Mouse (Mus musculus) testis, adult 2 months (tissue): ENCODE data around the gene Hcst.

Source experiments
- CTCF ChIP-seq: fragments of 200-500 bp; IDR thresholded peaks from 2 replicates; pipeline ENCODE4 v1.5.1; 2012; ENCODE audit warnings: low read depth, mild to moderate bottlenecking, inconsistent platforms, low read length, moderate library complexity; ENCODE audit not compliant: control insufficient read depth, insufficient read depth, insufficient replicate concordance
- POLR2A ChIP-seq: fragments of 200-500 bp; IDR thresholded peaks from 2 replicates; pipeline ENCODE4 v1.6.1; 2012; ENCODE audit warnings: low read depth, mild to moderate bottlenecking, inconsistent platforms, low read length, moderate library complexity; ENCODE audit not compliant: control insufficient read depth

- TF ChIP-seq POLR2A: no peak
- no peak for TF ChIP-seq CTCF
Observed at GRCm38 (mm10) chr7:30450241-30450640, 30.6 kb upstream of the Hcst start.
